Mouse (Mus musculus): ENCODE measurements at regions not wholly inside any gene's neighbourhood (a gene's known extent, or its start where the extent isn't known, plus 50 kb on each side); places are given as distances from the start of the nearest gene placed in this dataset.

- H3K4me2 ChIP-seq (ENCODE audit: low read depth, low read length, poor library complexity, severe bottlenecking): no peak overlapping the region
- no peak overlapping the region for H3K27ac ChIP-seq (ENCODE audit: low read depth, low read length)
- no peaks in the 10 kb centered on the region for H3K4me1 ChIP-seq (ENCODE audit: insufficient read depth, low read length)
- 2% methylated on average over 1 of the region's 1 CpGs for WGBS
- DNase-seq (ENCODE audit: low spot score) (no peak), ATAC-seq (ENCODE audit: low FRiP score) (no peak)
- H3K9me3 ChIP-seq (ENCODE audit: low read length): no peaks in the 10 kb centered on the region
- no peak; the same call in 1 of the 2 replicates for TF ChIP-seq CTCF (IDR thresholded peaks at IDR 0.05)
- H3K4me3 ChIP-seq (ENCODE audit: low read depth, low read length): no peak overlapping the region
- H3K9ac ChIP-seq (replicated peaks; ENCODE audit: low read length, poor library complexity, severe bottlenecking): no peak overlapping the region
- H3K36me3 ChIP-seq (ENCODE audit: insufficient read depth, low read length): no peaks in the 10 kb centered on the region
- no peaks in the 10 kb centered on the region for H3K27me3 ChIP-seq (ENCODE audit: insufficient read depth, low read length)
These were observed 262.3 kb downstream of the Cdh9 start for GRCm38 (mm10) chr15:16990848-16991247.

- ATAC-seq (ENCODE audit: low FRiP score): no peak
These were observed 267.1 kb downstream of the Cdh9 start for GRCm38 (mm10) chr15:16995667-16996066.

GRCm38 (mm10) chr15:17006139-17006538 is 277.6 kb downstream of the Cdh9 start:
- no peak overlapping the region for H3K27ac ChIP-seq (ENCODE audit: low read depth, low read length)
- no peaks in the 10 kb centered on the region for H3K27me3 ChIP-seq (ENCODE audit: insufficient read depth, low read length)
- H3K9ac ChIP-seq (replicated peaks; ENCODE audit: low read length, poor library complexity, severe bottlenecking): no peak overlapping the region
- WGBS: 73% methylated on average over 2 of the region's 2 CpGs
- H3K4me1 ChIP-seq (ENCODE audit: insufficient read depth, low read length): no peaks in the 10 kb centered on the region
- H3K9me3 ChIP-seq (ENCODE audit: low read length): no peaks in the 10 kb centered on the region
- ATAC-seq (ENCODE audit: low FRiP score): no peak
- H3K36me3 ChIP-seq (ENCODE audit: insufficient read depth, low read length): no peaks in the 10 kb centered on the region
- no peak overlapping the region for H3K4me3 ChIP-seq (ENCODE audit: low read depth, low read length)
- no peak for DNase-seq (ENCODE audit: low spot score)
- TF ChIP-seq CTCF (IDR thresholded peaks at IDR 0.05): no peak
- H3K4me2 ChIP-seq (ENCODE audit: low read depth, low read length, poor library complexity, severe bottlenecking): no peak overlapping the region

More at GRCm38 (mm10) chr15:16995667-16996066, 267.1 kb downstream of the Cdh9 start:
- Histone ChIP-seq H3K27me3 (ENCODE audit: insufficient read depth, low read length) (no peaks in the 10 kb centered on the region), H3K9ac (replicated peaks; ENCODE audit: low read length, poor library complexity, severe bottlenecking) (no peak overlapping the region), H3K27ac (ENCODE audit: low read depth, low read length) (no peak overlapping the region), H3K4me1 (ENCODE audit: insufficient read depth, low read length) (no peaks in the 10 kb centered on the region), H3K4me3 (ENCODE audit: low read depth, low read length) (no peak overlapping the region), H3K4me2 (ENCODE audit: low read depth, low read length, poor library complexity, severe bottlenecking) (no peak overlapping the region), H3K36me3 (ENCODE audit: insufficient read depth, low read length) (no peaks in the 10 kb centered on the region), H3K9me3 (ENCODE audit: low read length) (no peaks in the 10 kb centered on the region)
- no peak for DNase-seq (ENCODE audit: low spot score)
- 74% methylated on average over 1 of the region's 1 CpGs for WGBS
- TF ChIP-seq CTCF (IDR thresholded peaks at IDR 0.05): no peak

DNA sequence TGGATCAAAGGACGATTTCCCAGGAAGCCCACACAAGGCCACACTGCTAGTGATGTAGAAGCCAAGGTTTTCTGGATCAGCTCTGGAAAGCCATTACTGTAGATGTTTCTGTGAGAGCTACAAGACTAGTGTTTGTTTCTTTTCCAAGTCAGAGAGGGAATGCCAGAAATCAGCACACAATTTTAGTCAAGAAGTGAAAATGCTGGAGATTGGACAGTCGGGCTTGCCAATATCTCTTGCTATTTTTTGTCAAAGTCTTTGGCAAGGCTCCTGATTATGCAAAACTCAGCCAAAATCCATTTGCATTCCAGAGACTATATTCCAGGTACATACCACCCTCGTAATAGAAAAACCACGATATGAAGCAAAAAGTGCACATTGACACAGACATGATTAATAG is 279.3 kb downstream of the Cdh9 start:
- Histone ChIP-seq H3K9ac (replicated peaks; ENCODE audit: low read length, poor library complexity, severe bottlenecking) (no peak overlapping the region), H3K27ac (ENCODE audit: low read depth, low read length) (no peak overlapping the region), H3K27me3 (ENCODE audit: insufficient read depth, low read length) (no peaks in the 10 kb centered on the region), H3K9me3 (ENCODE audit: low read length) (no peaks in the 10 kb centered on the region), H3K36me3 (ENCODE audit: insufficient read depth, low read length) (no peaks in the 10 kb centered on the region), H3K4me3 (ENCODE audit: low read depth, low read length) (no peak overlapping the region), H3K4me1 (ENCODE audit: insufficient read depth, low read length) (no peaks in the 10 kb centered on the region), H3K4me2 (ENCODE audit: low read depth, low read length, poor library complexity, severe bottlenecking) (no peak overlapping the region)
- WGBS: 90% methylated on average over 4 of the region's 4 CpGs
- TF ChIP-seq CTCF (IDR thresholded peaks at IDR 0.05): no peak
- DNase-seq (ENCODE audit: low spot score): peak; percentile 21
- no peak for ATAC-seq (ENCODE audit: low FRiP score)

- H3K36me3 ChIP-seq (ENCODE audit: insufficient read depth, low read length): no peaks in the 10 kb centered on the region
- no peaks in the 10 kb centered on the region for H3K9me3 ChIP-seq (ENCODE audit: low read length)
- H3K4me3 ChIP-seq (ENCODE audit: low read depth, low read length): no peak overlapping the region
- no peaks in the 10 kb centered on the region for H3K4me1 ChIP-seq (ENCODE audit: insufficient read depth, low read length)
- TF ChIP-seq CTCF (IDR thresholded peaks at IDR 0.05): no peak
- H3K4me2 ChIP-seq (ENCODE audit: low read depth, low read length, poor library complexity, severe bottlenecking): no peak overlapping the region
- no peak for ATAC-seq (ENCODE audit: low FRiP score)
- no peak overlapping the region for H3K9ac ChIP-seq (replicated peaks; ENCODE audit: low read length, poor library complexity, severe bottlenecking)
- H3K27ac ChIP-seq (ENCODE audit: low read depth, low read length): no peak overlapping the region
- 57% methylated on average over 2 of the region's 2 CpGs for WGBS
- no peak for DNase-seq (ENCODE audit: low spot score)
- H3K27me3 ChIP-seq (ENCODE audit: insufficient read depth, low read length): no peaks in the 10 kb centered on the region
These were observed 320.5 kb downstream of the Cdh9 start for GRCm38 (mm10) chr15:17048867-17049628.

DNA sequence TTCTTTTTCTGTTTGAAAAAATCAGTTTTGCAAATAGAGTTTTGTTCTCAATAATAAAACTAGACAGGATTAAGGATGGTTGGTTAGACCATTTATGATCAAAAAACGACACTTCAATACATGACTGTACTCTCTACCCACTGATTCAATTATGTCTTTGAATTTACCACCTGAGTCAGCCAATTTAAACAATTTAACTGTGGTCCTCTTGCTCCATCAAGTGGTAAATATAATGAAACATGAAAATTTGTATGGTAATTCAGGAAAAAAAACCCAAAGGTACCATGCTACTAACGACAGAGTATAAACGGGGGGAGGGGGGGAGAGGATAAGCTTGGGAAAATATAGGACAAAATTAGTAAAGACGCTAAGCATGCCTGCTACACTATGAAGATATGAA is 341.2 kb downstream of the Cdh9 start:
- Histone ChIP-seq H3K9ac (replicated peaks; ENCODE audit: low read length, poor library complexity, severe bottlenecking) (no peak overlapping the region), H3K27ac (ENCODE audit: low read depth, low read length) (no peak overlapping the region), H3K27me3 (ENCODE audit: insufficient read depth, low read length) (no peaks in the 10 kb centered on the region), H3K36me3 (ENCODE audit: insufficient read depth, low read length) (no peaks in the 10 kb centered on the region), H3K4me1 (ENCODE audit: insufficient read depth, low read length) (no peaks in the 10 kb centered on the region), H3K9me3 (ENCODE audit: low read length) (no peaks in the 10 kb centered on the region), H3K4me2 (ENCODE audit: low read depth, low read length, poor library complexity, severe bottlenecking) (no peak overlapping the region), H3K4me3 (ENCODE audit: low read depth, low read length) (no peak overlapping the region)
- DNase-seq (ENCODE audit: low spot score) (peak; percentile 31), ATAC-seq (ENCODE audit: low FRiP score) (no peak)
- TF ChIP-seq CTCF (IDR thresholded peaks at IDR 0.05): peak; percentile 55
- 66% methylated on average over 4 of the region's 4 CpGs for WGBS

Data from midbrain, postnatal 0 days (tissue).